Mouse (Mus musculus): ENCODE data around the gene Tapbp. TPM values are rescaled to one million over a fixed set of nuclear protein-coding genes. Genes with fewer than 3 reads are reported as not detected.

Tapbp gene
- total RNA-seq, 1 experiment = 39.4 TPM

DNA sequence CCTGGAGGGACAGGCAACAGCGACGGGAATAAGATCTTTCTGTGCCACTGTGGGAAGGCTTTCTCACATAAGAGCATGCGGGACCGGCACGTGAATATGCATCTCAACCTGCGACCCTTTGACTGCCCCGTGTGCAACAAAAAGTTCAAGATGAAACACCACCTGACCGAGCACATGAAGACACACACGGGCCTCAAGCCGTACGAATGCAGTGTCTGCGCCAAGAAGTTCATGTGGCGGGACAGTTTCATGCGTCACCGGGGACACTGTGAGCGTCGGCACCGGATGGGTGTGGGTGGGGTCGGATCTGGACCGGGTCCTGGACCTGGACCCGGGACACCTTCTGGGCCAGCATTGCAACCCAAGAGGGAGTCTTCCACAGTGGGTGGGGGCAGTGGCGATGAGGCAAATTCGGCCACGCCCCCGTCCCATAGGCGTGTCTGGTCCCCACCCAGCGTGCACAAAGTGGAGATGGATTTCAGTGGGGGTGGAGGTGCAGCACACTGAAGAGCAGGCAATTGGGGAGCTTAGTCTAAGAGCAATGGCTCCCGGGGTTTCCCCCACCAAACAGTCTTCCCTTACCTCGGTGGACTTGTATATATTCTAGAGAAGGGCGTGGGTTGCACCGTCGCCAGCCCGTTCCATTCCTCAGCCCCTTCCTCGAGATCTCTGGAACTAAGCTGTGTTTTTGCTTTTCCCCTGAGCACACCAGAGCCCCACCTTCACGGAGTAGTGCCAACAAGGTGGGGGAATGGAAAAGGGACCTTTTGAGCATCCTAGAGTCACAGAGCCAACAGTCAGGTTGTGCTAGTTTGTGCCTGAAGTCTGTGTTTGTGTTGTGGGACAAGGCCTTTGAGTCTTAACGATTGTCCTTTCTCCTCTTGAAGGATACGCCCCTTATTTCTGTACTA, 2.8 kb downstream of the Tapbp start:
- in situ Hi-C loops (cut with MboI; ENCODE audit: low sequenced_read_pairs in 2 of 2, unreplicated experiment in 2 of 2) = no loop called here
- H3K9me3 ChIP-seq (ENCODE audit: control insufficient read depth, insufficient read depth, low read depth, low read length) = no peaks in the 10 kb centered on the region
- peak overlapping the region; percentile 46 for H3K9ac ChIP-seq (ENCODE audit: insufficient read depth, low read depth, low read length, poor library complexity, severe bottlenecking)
- no peak for TF ChIP-seq ZNF384 (IDR thresholded peaks at IDR 0.05; ENCODE audit: low read depth, low read length)
- no peak for TF ChIP-seq HCFC1 (IDR thresholded peaks at IDR 0.05; ENCODE audit: borderline replicate concordance, insufficient read depth, low read length)
- no peak for TF ChIP-seq MAFK (IDR thresholded peaks at IDR 0.05; ENCODE audit: insufficient read depth, low read depth, low read length)
- no peak for TF ChIP-seq CHD2 (IDR thresholded peaks at IDR 0.05; ENCODE audit: low read depth, low read length)
- TF ChIP-seq ZC3H11A (IDR thresholded peaks at IDR 0.05; ENCODE audit: borderline replicate concordance, low read depth, low read length) = no peak
- DNase-seq (ENCODE audit: low read depth, low spot score) = no peak
- peaks cover 20% of the 10 kb centered on the region for H3K36me3 ChIP-seq (ENCODE audit: control insufficient read depth, insufficient read depth, low read length, poor library complexity, severe bottlenecking)
- peak overlapping the region; percentile 63 to 64 for H3K4me3 ChIP-seq (ENCODE audit: insufficient read depth in 1 of 2, low read depth in 1 of 2, low read length in 2 of 2, poor library complexity in 1 of 2, severe bottlenecking in 1 of 2)
- peaks cover 0 to 23% of the 10 kb centered on the region in 2 experiments; a peak in 2 of 4 replicates for H3K4me1 ChIP-seq (ENCODE audit: control insufficient read depth in 2 of 2, insufficient read depth in 2 of 2, low read length in 2 of 2, poor library complexity in 1 of 2)
- H3K27ac ChIP-seq (ENCODE audit: insufficient read depth, low read depth, low read length, poor library complexity, severe bottlenecking) = no peak overlapping the region

GRCm38 (mm10) chr17:33919351-33920281, 3.9 kb downstream of the Tapbp start:
- TF ChIP-seq ZNF384 (IDR thresholded peaks at IDR 0.05; ENCODE audit: low read depth, low read length) = no peak
- TF ChIP-seq HCFC1 (IDR thresholded peaks at IDR 0.05; ENCODE audit: borderline replicate concordance, insufficient read depth, low read length) = no peak
- TF ChIP-seq ZC3H11A (IDR thresholded peaks at IDR 0.05; ENCODE audit: borderline replicate concordance, low read depth, low read length) = no peak
- no peak for TF ChIP-seq CHD2 (IDR thresholded peaks at IDR 0.05; ENCODE audit: low read depth, low read length)
- TF ChIP-seq MAFK (IDR thresholded peaks at IDR 0.05; ENCODE audit: insufficient read depth, low read depth, low read length) = no peak
- peaks cover 0 to 25% of the 10 kb centered on the region in 2 experiments; a peak in 2 of 4 replicates for H3K4me1 ChIP-seq (ENCODE audit: control insufficient read depth in 2 of 2, insufficient read depth in 2 of 2, low read length in 2 of 2, poor library complexity in 1 of 2)
- peak overlapping the region; percentile 63 to 64 for H3K4me3 ChIP-seq (ENCODE audit: insufficient read depth in 1 of 2, low read depth in 1 of 2, low read length in 2 of 2, poor library complexity in 1 of 2, severe bottlenecking in 1 of 2)
- DNase-seq (ENCODE audit: low read depth, low spot score) = no peak
- peak overlapping the region; percentile 15; the same call in 1 of the 2 replicates for H3K27ac ChIP-seq (ENCODE audit: insufficient read depth, low read depth, low read length, poor library complexity, severe bottlenecking)
- H3K9me3 ChIP-seq (ENCODE audit: control insufficient read depth, insufficient read depth, low read depth, low read length) = no peaks in the 10 kb centered on the region
- in situ Hi-C loops (cut with MboI; ENCODE audit: low sequenced_read_pairs in 2 of 2, unreplicated experiment in 2 of 2) = no loop called here
- H3K9ac ChIP-seq (ENCODE audit: insufficient read depth, low read depth, low read length, poor library complexity, severe bottlenecking) = peak overlapping the region; percentile 60
- H3K36me3 ChIP-seq (ENCODE audit: control insufficient read depth, insufficient read depth, low read length, poor library complexity, severe bottlenecking) = peaks cover 12% of the 10 kb centered on the region; the same call in 1 of the 2 replicates

GRCm38 (mm10) chr17:33920282-33921097, 4.8 kb downstream of the Tapbp start:
- Histone ChIP-seq H3K9ac (ENCODE audit: insufficient read depth, low read depth, low read length, poor library complexity, severe bottlenecking) (peak overlapping the region; percentile 60), H3K27ac (ENCODE audit: insufficient read depth, low read depth, low read length, poor library complexity, severe bottlenecking) (no peak overlapping the region), H3K4me1 (ENCODE audit: control insufficient read depth in 2 of 2, insufficient read depth in 2 of 2, low read length in 2 of 2, poor library complexity in 1 of 2) (peaks cover 0 to 28% of the 10 kb centered on the region in 2 experiments; a peak in 2 of 4 replicates), H3K4me3 (ENCODE audit: insufficient read depth in 1 of 2, low read depth in 1 of 2, low read length in 2 of 2, poor library complexity in 1 of 2, severe bottlenecking in 1 of 2) (peak overlapping the region; percentile 63 to 64), H3K9me3 (ENCODE audit: control insufficient read depth, insufficient read depth, low read depth, low read length) (no peaks in the 10 kb centered on the region), H3K36me3 (ENCODE audit: control insufficient read depth, insufficient read depth, low read length, poor library complexity, severe bottlenecking) (peaks cover 10% of the 10 kb centered on the region; the same call in 1 of the 2 replicates)
- in situ Hi-C loops (cut with MboI; ENCODE audit: low sequenced_read_pairs in 2 of 2, unreplicated experiment in 2 of 2) = no loop called here
- TF ChIP-seq ZNF384 (IDR thresholded peaks at IDR 0.05; ENCODE audit: low read depth, low read length) (no peak), HCFC1 (IDR thresholded peaks at IDR 0.05; ENCODE audit: borderline replicate concordance, insufficient read depth, low read length) (0 out of 2 replicates have a peak, but pooled peaks have one; percentile 40), CHD2 (IDR thresholded peaks at IDR 0.05; ENCODE audit: low read depth, low read length) (no peak), MAFK (IDR thresholded peaks at IDR 0.05; ENCODE audit: insufficient read depth, low read depth, low read length) (no peak)
- peak; percentile 83 for DNase-seq (ENCODE audit: low read depth, low spot score)
